Mouse (Mus musculus) thymus, postnatal 10 days (tissue): Measurements from ENCODE around the gene Atpif1.
A peak's percentile ranks its signal among the peaks of the same experiment; 100 is the strongest.

Experiments used
- DNase-seq, 2 experiments: peaks; one replicate each; pipeline ENCODE4 v3.0.0; 2021; ENCODE audit warnings: low spot score in 2 of 2

Gene Atpif1

GRCm38 (mm10) chr4:132526678-132527077, 6.8 kb downstream of the Atpif1 start:
- no peak for DNase-seq

GRCm38 (mm10) chr4:132524808-132525207, 8.7 kb downstream of the Atpif1 start:
- DNase-seq, result no peak

GRCm38 (mm10) chr4:132524321-132524741, 9.1 kb downstream of the Atpif1 start:
- no peak for DNase-seq

- no peak for DNase-seq
Measured at GRCm38 (mm10) chr4:132519188-132519587, 14.3 kb downstream of the Atpif1 start.

GRCm38 (mm10) chr4:132518066-132518465, 15.4 kb downstream of the Atpif1 start:
- DNase-seq, result no peak

- DNase-seq, result peak; percentile 88 to 91
Measured at GRCm38 (mm10) chr4:132515369-132516155, 17.9 kb downstream of the Atpif1 start.

GRCm38 (mm10) chr4:132514555-132515135, 18.8 kb downstream of the Atpif1 start:
- peak; percentile 54 to 81 for DNase-seq

GRCm38 (mm10) chr4:132513395-132514273, 19.8 kb downstream of the Atpif1 start:
- DNase-seq, result no peak

GRCm38 (mm10) chr4:132512080-132512479, 21.4 kb downstream of the Atpif1 start:
- no peak for DNase-seq

- DNase-seq, result peak; percentile 95 to 96
Measured at GRCm38 (mm10) chr4:132510352-132510798, 23.1 kb downstream of the Atpif1 start, which contains the start of gene Sesn2. Gene Sesn2, minus strand, starts transcription at chr4:132510501.

GRCm38 (mm10) chr4:132509621-132510296, 23.7 kb downstream of the Atpif1 start:
- DNase-seq, result no peak

- no peak for DNase-seq
Measured at GRCm38 (mm10) chr4:132507210-132507609, 26.2 kb downstream of the Atpif1 start.

- no peak for DNase-seq
Measured at GRCm38 (mm10) chr4:132506250-132506649, 27.2 kb downstream of the Atpif1 start.

GRCm38 (mm10) chr4:132505800-132506199, 27.7 kb downstream of the Atpif1 start:
- DNase-seq, result no peak

- DNase-seq, result no peak
Measured at GRCm38 (mm10) chr4:132505034-132505738, 28.3 kb downstream of the Atpif1 start.

- no peak for DNase-seq
Measured at GRCm38 (mm10) chr4:132503344-132503743, 30.1 kb downstream of the Atpif1 start.

GRCm38 (mm10) chr4:132501639-132502038, 31.8 kb downstream of the Atpif1 start:
- DNase-seq, result no peak

- no peak for DNase-seq
Measured at GRCm38 (mm10) chr4:132494271-132494918, 39.1 kb downstream of the Atpif1 start.

- DNase-seq, result no peak
Measured at GRCm38 (mm10) chr4:132492178-132493060, 41.0 kb downstream of the Atpif1 start.
